Mouse (Mus musculus) midbrain, embryonic 16.5 days (tissue): ENCODE results near the gene Abcc6. TPM values are rescaled to one million over a fixed set of nuclear protein-coding genes. Genes with fewer than 3 reads are reported as not detected.

ENCODE experiments used
- ATAC-seq: fragments of 200-750 bp; cut with Nextera tagmentation; 2 replicates; pipeline ENCODE4 v1.8.0; 2017; ENCODE audit warnings: moderate TSS enrichment
- H3K27ac ChIP-seq: fragments of 300-500 bp; sonication (generic); 2 replicates; pipeline ENCODE4 v1.5.1; 2014; ENCODE audit warnings: mild to moderate bottlenecking, low read length, mixed read lengths
- H3K27me3 ChIP-seq: fragments of 300-500 bp; sonication (generic); 2 replicates; pipeline ENCODE4 v1.6.1; 2014; ENCODE audit warnings: low read depth, low read length, mixed read lengths; ENCODE audit not compliant: control insufficient read depth, insufficient read depth
- H3K36me3 ChIP-seq: fragments of 300-500 bp; sonication (generic); 2 replicates; pipeline ENCODE4 v1.6.1; 2014; ENCODE audit warnings: mild to moderate bottlenecking, low read length, moderate library complexity, mixed read lengths; ENCODE audit not compliant: control insufficient read depth, insufficient read depth
- H3K4me1 ChIP-seq: fragments of 300-500 bp; sonication (generic); 2 replicates; pipeline ENCODE4 v1.6.1; 2014; ENCODE audit warnings: mild to moderate bottlenecking, low read length, mixed read lengths; ENCODE audit not compliant: control insufficient read depth, insufficient read depth
- H3K4me2 ChIP-seq: fragments of 300-500 bp; sonication (generic); 2 replicates; pipeline ENCODE4 v1.6.1; 2014; ENCODE audit warnings: mild to moderate bottlenecking, low read length, mixed read lengths
- H3K4me3 ChIP-seq: fragments of 300-500 bp; sonication (generic); 2 replicates; pipeline ENCODE4 v1.5.1; 2014; ENCODE audit warnings: low read depth, mild to moderate bottlenecking, low read length, moderate library complexity, mixed read lengths
- H3K9ac ChIP-seq: fragments of 300-500 bp; sonication (generic); 2 replicates; pipeline ENCODE4 v1.6.1; 2014; ENCODE audit warnings: low read depth, low read length, mixed read lengths
- H3K9me3 ChIP-seq: fragments of 300-500 bp; sonication (generic); replicated peaks from 2 replicates; pipeline ENCODE4 v1.6.1; 2014; ENCODE audit warnings: mild to moderate bottlenecking, low read length, mixed read lengths; ENCODE audit not compliant: control insufficient read depth, poor library complexity, severe bottlenecking
- WGBS: fragments of 180-500 bp; shearing (Covaris S2); extraction: QIAGEN DNeasy Blood & Tissue Kit; methylation state at CpG from one replicate; pipeline ENCODE4 v1.1.7; 2014; 5-methylcytosine and 5-hydroxymethylcytosine counted together
- polyA plus RNA-seq: library from polyadenylated mRNA; unstranded; fragments of >200 nt; fragmentation: Nextera tagmentation; extraction: Ambion mirVana; gene quantifications from 2 replicates; pipeline ENCODE4 v1.2.1, GENCODE M21; 2015

Abcc6 gene
- polyA plus RNA-seq, 1 experiment from 2014 or later = 0.45 TPM

DNA sequence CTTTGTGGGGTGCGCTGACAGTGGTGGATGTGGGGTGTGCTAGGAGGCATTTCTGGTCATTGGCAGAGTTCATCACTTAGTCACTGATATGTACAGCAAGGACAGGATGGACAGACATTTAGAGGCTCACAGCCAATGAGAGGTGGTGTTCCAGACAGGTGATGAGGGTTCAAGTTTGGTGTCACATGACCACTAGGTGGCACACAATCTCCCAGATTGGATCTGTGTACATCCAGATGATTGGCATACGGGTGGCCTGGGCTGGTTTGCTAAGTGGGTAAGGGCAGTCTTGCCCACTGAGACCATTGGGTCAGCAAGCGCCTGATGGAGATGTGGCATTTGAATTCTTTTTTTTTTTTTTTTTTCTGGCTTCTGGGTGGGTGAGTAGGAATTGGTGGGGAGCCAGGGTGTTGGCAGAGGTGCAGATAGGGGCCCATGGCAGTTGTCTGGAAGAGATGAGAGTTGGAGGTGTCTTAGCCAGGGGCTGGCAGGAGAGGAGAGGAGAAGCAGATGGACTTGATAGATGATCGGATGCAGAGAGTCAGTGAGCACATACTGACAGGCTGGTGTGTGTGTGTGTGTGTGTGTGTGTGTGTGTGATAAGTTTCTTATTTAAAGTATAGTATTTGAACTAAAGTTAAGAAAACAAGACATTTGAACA lies 22.2 kb upstream of the Abcc6 start:
- Histone ChIP-seq H3K9me3 (no peaks in the 10 kb centered on the region), H3K27me3 (no peaks in the 10 kb centered on the region), H3K4me2 (no peak overlapping the region), H3K27ac (no peak overlapping the region), H3K4me3 (no peak overlapping the region), H3K9ac (no peak overlapping the region), H3K36me3 (peaks cover 30% of the 10 kb centered on the region), H3K4me1 (no peaks in the 10 kb centered on the region)
- WGBS = 89% methylated on average over 4 of the region's 4 CpGs
- ATAC-seq = no peak

DNA sequence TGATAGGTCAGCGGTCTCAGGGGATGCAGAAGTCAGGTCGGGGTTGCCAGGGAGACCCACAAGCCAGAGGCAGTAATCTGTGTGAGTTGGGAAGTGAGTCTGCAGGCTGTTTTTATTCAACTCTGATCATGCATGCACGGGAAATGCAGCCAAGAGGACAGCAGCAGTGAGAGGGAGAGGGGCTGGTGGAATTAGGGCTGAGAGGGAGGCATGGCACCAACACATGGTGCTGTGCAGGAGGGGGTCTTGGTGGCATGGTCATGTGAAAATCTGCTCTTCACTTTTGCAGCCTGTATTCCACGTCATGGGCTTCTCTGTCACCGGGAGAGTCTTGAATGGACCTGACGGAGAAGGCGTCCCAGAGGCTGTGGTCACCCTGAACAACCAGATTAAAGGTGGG lies 19.9 kb upstream of the Abcc6 start:
- ATAC-seq = no peak
- Histone ChIP-seq H3K4me1 (no peaks in the 10 kb centered on the region), H3K36me3 (peaks cover 31% of the 10 kb centered on the region), H3K27me3 (no peaks in the 10 kb centered on the region), H3K9me3 (no peaks in the 10 kb centered on the region), H3K4me3 (no peak overlapping the region), H3K4me2 (no peak overlapping the region), H3K27ac (no peak overlapping the region), H3K9ac (no peak overlapping the region)
- 51% methylated on average over 7 of the region's 7 CpGs for WGBS

DNA sequence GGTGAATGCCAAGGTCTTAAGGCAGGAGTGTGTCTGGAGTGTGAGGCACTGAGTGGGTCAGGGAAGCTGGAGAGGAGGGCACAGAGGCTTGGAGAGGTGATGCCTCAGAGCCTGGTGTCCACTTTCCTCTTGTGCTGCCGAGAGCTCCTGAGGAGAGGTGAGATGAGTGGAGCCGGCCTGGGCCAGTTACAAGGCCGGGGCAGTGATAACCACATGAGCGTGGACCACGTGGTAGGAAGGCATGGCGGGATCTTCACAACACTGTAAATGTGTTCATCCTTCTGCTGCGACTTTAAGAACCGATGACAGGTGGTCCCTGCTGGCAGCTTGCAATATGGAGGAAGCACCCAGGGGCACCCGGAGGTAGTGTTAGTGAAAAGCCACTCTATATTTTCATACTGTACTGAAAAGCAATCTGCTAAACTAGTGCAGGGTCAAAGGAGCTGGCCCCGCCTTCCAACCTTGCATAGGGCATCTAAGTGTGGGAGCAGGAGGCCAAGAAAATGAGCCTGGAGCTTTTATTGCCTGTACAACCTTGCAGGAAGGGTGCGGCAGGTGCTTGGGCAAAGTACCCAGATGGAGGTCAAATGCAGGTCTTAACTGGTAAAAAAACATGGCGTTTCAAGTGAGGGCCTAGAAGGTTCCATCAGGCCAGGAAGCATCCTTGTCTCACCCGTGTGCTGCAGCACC lies 17.9 kb upstream of the Abcc6 start:
- 94% methylated on average over 13 of the region's 13 CpGs for WGBS
- Histone ChIP-seq H3K27me3 (no peaks in the 10 kb centered on the region), H3K36me3 (peaks cover 32% of the 10 kb centered on the region), H3K4me3 (no peak overlapping the region), H3K4me2 (no peak overlapping the region), H3K9me3 (no peaks in the 10 kb centered on the region), H3K27ac (no peak overlapping the region), H3K4me1 (no peaks in the 10 kb centered on the region), H3K9ac (no peak overlapping the region)
- no peak for ATAC-seq

DNA sequence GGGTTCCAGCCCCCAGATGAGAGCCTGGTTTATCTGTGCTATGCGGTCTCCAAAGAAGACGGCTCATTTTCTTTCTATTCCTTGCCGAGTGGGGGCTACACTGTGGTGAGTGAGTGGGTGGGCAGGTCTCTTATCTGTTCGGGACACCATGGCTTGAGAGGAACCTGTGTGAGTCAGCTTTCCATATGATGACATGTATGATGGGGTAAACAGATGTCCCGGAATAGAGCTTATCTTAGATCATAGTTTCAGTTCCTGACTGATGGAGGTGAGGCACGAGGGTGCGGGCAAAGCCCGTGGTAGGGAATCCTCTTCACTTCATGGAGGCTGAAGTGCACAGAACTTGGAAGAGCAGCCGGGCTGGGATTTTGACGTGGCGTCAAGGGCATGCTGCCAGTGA lies 15.8 kb upstream of the Abcc6 start:
- no peaks in the 10 kb centered on the region for H3K9me3 ChIP-seq
- H3K4me3 ChIP-seq = no peak overlapping the region
- no peak overlapping the region for H3K27ac ChIP-seq
- no peaks in the 10 kb centered on the region for H3K27me3 ChIP-seq
- H3K9ac ChIP-seq = no peak overlapping the region
- no peak overlapping the region for H3K4me2 ChIP-seq
- H3K4me1 ChIP-seq = no peaks in the 10 kb centered on the region
- 98% methylated on average over 11 of the region's 11 CpGs for WGBS
- peaks cover 47% of the 10 kb centered on the region for H3K36me3 ChIP-seq
- ATAC-seq = no peak

DNA sequence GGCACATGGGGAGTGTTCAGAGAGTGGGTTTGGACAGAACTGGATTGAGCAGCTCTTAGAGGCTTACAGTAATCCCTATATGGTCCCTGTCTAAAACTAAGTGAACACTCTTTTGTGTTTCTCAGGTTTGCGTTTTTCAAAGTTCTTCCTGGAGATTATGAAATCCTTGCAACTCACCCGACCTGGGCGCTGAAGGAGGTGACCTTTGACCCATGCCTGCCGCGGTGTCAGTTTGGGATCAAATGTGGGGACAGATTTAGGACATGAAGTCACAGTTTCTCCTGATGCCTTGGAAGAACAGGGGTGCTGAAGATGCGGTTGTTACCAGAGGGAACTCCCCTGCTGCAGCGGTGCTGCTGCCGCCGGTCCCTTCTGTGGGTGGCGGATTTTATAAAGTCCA lies 14.0 kb upstream of the Abcc6 start:
- peaks cover 47% of the 10 kb centered on the region for H3K36me3 ChIP-seq
- H3K4me3 ChIP-seq = no peak overlapping the region
- no peak overlapping the region for H3K9ac ChIP-seq

GRCm38 (mm10) chr7:46039873-46040272 lies 9.8 kb upstream of the Abcc6 start:
- Histone ChIP-seq H3K4me3 (no peak overlapping the region), H3K4me1 (peaks cover 4% of the 10 kb centered on the region), H3K4me2 (no peak overlapping the region), H3K27ac (no peak overlapping the region), H3K9ac (no peak overlapping the region), H3K9me3 (no peaks in the 10 kb centered on the region), H3K36me3 (peaks cover 30% of the 10 kb centered on the region), H3K27me3 (no peaks in the 10 kb centered on the region)
- 85% methylated on average over 2 of the region's 2 CpGs for WGBS
- ATAC-seq = no peak

More for the DNA sequence above, 14.0 kb upstream of the Abcc6 start:
- Histone ChIP-seq H3K9me3 (no peaks in the 10 kb centered on the region), H3K4me1 (no peaks in the 10 kb centered on the region), H3K27me3 (no peaks in the 10 kb centered on the region), H3K27ac (no peak overlapping the region), H3K4me2 (no peak overlapping the region)
- no peak for ATAC-seq
- 91% methylated on average over 10 of the region's 10 CpGs for WGBS

GRCm38 (mm10) chr7:46037433-46037832 lies 7.3 kb upstream of the Abcc6 start:
- peaks cover 18% of the 10 kb centered on the region for H3K36me3 ChIP-seq
- peaks cover 11% of the 10 kb centered on the region for H3K4me1 ChIP-seq
- H3K9me3 ChIP-seq = no peaks in the 10 kb centered on the region
- no peaks in the 10 kb centered on the region for H3K27me3 ChIP-seq
- no peak overlapping the region for H3K9ac ChIP-seq
- no peak overlapping the region for H3K4me2 ChIP-seq
- no peak overlapping the region for H3K27ac ChIP-seq
- ATAC-seq = no peak
- H3K4me3 ChIP-seq = no peak overlapping the region
- 93% methylated on average over 6 of the region's 6 CpGs for WGBS

DNA sequence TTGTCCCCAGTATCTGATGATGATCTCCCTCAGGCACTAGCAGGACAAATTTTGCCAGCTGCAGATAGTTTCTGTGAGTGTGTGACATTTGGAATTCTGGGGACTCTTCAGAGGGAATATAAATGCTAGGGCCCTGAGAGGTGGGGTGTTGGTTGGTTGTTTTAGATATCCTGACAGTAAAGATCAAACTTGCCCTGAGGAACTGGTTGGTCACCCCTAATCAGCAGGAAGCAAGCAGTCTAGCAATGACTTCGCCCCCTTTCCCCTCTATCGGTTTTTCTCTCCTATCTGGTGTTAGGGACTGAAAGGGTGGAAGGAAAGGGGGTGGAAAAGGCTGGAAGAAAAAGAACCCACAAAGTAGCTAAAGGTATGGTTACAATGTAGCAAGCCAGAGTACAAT lies 5.4 kb upstream of the Abcc6 start:
- H3K27me3 ChIP-seq = no peaks in the 10 kb centered on the region
- 94% methylated on average over 2 of the region's 2 CpGs for WGBS
- no peak overlapping the region for H3K9ac ChIP-seq
- H3K9me3 ChIP-seq = no peaks in the 10 kb centered on the region
- no peak overlapping the region for H3K4me2 ChIP-seq
- H3K36me3 ChIP-seq = peaks cover 3% of the 10 kb centered on the region; the same call in 1 of the 2 replicates
- ATAC-seq = no peak
- H3K4me1 ChIP-seq = peaks cover 11% of the 10 kb centered on the region
- no peak overlapping the region for H3K27ac ChIP-seq
- no peak overlapping the region for H3K4me3 ChIP-seq

GRCm38 (mm10) chr7:46034991-46035390 lies 4.9 kb upstream of the Abcc6 start:
- no peak for ATAC-seq
- 77% methylated on average over 2 of the region's 2 CpGs for WGBS
- Histone ChIP-seq H3K27me3 (no peaks in the 10 kb centered on the region), H3K9ac (no peak overlapping the region), H3K4me2 (peak overlapping the region; percentile 82), H3K27ac (no peak overlapping the region), H3K4me3 (no peak overlapping the region), H3K9me3 (no peaks in the 10 kb centered on the region), H3K36me3 (peaks cover 3% of the 10 kb centered on the region; the same call in 1 of the 2 replicates), H3K4me1 (peaks cover 11% of the 10 kb centered on the region)
